Mouse (Mus musculus): ENCODE measurements around the gene Nqo2.
"Not testable (repeated sequence)": the region's sequence is repeated elsewhere in the genome, so short reads cannot be mapped to it uniquely, and the experiment has no call there.

The Nqo2 gene

DNA sequence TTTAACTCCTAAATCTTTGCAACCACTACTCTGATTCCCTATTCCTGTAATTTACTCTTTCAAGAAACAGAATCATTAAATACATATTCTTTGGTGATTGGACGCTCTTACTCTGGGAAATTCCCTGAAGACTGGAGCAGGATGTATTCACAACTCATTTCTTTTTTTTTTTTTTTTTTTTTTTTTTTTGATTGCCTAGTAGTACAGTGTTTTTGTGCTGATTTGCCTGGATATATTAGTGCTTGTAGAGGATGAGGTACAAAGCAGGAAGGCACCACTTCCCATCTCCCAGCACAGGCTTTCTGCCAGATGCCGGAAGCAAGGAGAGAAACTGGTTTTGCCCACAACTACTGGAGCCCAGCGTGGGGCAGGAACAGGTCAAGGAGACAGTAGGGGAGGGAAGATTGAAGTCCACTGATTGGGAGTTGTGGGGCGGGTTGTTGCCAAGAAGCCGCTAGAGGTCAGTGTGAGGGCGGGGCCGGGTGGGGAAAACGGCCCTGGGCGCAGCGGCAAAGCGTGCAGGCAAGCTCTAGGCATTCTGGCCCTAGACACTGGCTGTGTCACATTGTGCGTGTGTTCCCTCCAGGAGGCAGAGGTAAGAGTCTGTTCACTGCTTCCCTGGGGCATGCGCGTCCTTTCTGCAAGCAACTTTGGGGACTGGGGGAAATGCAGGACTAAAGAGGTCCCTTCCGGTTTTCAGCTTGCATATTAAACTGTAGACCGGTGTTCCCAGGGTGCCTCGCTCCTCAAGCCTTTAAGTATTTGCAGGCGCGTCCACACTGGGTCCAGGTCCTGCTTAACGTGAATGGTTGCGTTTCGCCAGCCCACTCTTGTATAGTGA lies at the start of gene Nqo2:
Gene Nqo2, plus strand, starts transcription at position 482 of the 841 bp plus-strand sequence.
- DNase-seq: peak; percentile 27 to 48

DNA sequence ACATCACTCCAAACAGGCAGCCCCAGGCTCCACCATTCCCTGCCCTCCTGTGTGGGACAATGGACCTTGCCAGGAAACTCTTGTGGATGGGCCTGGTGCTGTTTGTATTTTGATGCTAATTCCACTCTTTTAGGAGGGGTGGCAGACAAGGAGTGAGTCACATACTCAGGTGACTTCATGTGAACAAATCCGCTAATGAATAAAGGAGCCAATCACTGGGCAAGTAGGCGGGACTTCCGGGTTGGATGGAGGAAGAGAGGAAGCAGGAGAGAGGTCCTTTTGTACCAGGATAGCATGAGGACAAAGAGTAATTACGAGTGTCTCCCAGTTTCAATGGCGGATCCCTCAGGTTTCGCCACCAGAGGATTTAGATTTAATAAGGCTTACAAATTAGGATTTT lies 43.4 kb upstream of the Nqo2 start:
- DNase-seq: no peak

DNA sequence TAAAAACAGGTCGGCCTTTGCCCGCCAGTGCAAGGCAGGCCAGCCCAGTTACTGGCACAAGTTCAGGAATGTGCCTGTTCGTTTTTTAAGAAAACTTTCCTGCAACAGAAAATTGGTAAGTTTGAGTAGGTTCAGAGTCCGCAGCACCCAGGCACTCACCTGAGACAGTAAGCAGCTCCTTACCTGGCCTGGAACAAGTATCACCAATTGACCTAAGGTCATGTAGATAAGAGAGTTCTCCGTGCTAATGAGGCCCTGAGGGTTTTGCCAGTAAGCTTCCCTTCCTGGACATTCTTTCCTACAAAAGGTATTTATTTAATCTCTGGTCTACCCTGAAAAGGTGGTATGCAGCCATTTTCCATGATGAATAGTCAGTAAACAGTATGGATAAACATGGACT lies 42.8 kb upstream of the Nqo2 start:
- DNase-seq: no peak

DNA sequence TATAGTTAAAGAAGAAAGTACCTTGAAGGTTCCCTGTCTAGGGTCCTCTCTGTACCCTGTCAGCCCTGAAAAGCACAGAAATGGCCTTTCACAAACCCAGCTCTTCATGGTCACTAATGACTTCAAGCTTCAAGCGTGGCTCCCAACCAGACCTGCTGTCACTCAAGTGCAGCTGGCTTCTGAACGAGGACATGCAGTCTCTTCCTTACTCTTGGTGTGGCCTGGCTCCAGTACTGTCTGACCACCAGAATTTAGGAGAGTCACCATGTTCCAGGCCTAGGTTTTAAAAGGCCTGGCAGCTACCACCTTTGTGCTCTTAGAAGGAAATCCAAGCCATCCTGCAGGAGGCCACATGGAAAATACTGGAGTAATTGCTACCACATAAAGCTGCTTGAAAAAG lies 34.2 kb upstream of the Nqo2 start:
- no peak for DNase-seq

DNA sequence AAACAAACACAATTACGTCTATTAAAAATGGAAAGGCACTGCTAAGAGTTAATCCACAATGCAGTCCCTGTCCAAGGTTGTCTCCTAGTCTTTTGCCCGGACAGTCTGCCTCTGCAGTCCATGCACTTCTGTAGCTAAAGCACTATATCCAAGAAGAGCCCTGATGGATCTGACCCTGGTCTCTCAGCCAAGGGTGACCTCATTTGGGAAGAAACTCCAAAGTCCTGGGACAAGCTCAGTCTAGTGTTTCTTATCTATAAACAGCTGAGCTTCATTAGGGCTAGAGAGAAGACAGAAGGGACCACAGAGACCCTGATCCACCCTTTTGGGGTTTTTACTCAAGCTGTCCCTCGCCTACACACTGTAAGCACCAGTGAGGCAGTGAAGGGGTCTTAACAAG lies 33.6 kb upstream of the Nqo2 start:
- no peak for DNase-seq

DNA sequence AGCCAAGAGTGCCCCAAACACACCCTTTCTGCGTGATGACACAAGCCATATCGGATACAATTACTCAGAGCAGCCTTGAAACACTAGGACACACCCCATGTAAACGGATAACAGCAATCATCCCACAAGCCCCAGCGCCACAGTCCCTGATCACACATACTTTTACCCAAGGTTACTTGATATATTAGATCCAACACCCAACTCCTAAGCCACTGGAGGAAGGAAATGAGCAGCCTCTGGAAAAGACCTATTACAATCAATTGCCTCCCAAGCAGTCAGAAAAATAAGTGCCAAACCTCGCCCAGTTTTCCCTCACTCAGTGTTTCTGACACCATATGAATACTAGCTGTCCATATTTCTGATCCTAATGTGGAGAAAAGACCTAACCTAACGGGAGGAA lies 29.7 kb upstream of the Nqo2 start:
- no peak for DNase-seq

DNA sequence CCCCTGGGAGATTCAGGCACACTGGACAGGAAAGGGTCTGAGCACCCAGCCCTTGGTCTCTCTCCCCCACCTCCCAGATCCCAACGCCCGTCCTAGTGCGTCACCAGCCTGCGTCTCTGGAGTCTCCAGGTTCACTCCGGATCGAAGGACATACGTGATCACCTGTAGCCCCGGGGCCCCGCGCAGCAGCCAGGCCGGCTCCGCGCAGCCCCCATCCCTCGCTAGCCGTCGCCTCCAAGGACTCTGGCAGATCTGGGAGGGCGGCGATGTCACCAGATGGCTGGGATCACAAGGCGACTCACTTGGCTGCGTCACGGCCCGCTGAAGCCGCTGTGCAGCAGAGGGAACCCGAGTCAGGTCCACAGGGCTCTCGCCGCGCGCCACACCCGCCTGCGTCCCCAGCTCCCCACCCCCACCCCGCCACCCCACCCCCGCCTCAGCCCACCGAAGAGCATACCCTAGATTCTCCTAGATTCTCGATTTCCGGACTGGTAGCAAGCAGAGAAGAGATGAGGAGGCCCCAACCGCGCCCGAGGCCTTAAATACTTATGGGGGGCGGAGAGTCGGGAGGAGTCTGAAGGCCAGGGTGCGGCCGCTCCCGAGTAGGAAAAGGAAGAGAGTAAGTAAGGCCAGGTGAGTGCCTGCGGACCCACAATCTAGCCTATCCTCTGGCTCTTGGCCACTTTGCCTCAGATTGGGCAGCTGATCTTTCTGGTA lies 28.9 kb upstream of the Nqo2 start:
- DNase-seq: peak in 1 of 2 experiments; percentile 12

DNA sequence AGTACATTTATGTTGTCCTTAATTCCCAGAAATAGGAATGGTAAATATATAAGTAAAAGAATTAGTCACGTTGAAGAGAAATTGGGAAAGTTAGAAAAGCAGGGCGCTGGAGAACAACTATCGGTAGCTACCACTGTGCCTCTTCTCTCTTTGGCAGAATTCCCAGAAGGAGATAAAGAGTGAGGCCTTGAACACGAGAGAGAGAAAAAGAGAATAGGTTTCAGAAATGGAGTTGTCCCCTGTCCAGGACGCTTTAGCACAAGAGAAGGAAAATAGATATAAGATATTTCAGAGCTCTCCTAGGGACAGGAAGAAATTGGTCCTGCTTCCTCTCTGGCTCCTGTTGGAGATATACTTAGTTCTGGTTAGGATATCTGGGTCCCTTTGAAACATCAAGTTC lies 27.3 kb upstream of the Nqo2 start:
- DNase-seq: no peak

DNA sequence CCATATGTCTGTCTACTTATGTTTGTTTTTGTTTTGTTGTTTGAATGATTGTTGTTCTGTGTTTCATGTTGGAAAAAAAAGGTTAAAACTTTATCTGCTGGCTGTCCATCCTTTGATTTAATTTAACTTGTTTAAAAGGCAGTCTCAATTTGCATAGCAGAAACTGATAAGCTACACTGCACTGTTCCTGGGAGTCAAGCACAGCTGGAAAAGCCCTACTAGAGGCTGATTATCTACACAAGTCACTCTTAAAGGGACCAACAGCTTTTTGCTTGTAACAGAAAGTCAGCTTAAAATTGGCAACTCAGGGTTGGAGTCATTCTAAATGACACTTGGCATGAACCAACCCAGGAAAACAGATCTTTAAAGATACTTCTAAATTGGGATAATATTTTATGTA lies 26.9 kb upstream of the Nqo2 start:
- DNase-seq: not testable (repeated sequence)

DNA sequence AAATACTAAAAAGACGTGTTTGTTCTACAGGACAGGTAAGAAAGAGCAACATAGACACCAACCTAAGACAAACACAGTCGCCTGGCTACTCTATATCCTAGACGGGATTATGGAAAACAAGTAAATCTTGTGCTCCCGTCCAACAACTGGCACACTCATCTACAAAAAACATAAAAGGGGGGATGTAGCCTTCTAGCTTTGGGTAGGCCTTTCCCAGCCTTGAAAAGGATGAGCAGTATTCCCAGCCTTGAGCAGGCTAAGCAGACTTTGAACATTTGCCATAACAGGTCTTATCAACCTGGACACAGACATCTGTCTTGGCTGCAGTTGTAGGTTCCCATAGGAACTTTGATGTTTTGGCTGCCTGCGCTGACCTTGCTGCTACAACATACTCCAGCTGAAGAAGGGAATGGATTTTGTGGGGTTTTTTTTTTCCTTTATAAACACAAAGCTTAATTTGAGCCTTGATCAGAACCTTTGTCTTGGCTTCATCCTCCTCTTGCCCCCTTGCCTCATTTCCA lies 23.1 kb upstream of the Nqo2 start:
- no peak for DNase-seq

DNA sequence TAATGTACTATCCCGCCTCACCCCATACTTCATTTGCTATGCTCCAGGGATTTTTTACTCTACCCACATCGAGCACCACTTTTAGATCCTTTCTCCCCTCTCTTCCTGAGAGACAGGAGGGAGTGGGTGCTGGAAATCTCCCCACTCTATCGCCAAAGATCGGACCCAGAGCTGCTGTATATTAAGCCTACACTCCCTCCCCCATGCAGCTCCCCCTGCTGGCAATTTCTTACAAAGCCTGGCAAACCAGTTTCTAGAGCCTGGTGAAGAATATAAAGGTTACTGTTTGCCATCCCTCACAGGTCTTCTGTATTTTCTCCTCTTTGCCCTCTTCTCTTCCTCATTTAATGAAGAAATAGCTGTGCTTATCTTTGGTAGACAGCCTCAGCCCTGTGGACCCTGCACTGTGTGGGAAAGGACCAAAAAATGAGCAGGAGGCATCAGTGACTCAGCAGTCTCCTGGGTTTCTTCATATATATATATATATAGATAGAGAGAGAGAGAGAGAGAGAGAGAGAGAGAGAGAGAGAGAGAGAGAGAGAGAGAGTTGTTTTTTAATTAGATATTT lies 22.2 kb upstream of the Nqo2 start:
- peak in 1 of 2 experiments; percentile 12 for DNase-seq

DNA sequence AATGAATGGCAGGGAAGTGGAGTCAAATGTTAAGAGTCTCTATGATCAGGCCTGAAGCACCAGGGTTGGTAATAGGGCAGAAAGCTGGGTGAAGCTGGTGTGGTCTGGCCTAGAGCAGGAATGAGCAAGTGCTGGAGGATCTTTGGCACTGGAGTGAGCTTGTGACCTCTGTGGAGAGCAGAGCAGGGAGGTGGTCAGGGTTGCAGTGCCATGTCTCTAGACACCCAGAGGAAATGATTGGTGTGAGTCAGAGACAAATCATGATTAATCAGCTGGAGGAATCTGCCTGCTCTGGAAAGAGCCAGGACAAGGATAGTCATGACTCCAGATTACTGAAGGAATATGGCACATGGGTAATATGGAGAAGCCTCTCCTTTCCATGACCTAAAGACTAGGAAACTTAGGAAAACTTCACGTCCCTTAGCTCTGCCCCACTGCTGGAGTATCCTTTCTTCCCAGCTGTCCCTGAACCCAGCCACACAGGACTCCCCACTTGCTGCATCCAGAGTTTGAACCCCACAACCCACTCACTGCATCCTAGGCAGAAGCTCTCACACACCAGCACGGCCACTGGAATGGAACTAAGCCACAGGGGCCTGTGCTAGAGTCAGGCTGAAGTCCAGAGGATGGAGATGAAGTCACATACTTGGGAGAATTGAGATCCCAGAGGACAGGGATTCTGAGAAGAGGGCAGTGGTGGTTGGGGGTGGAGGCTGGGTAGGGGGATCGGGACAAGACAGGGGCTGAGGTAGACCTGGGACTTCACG lies 13.0 kb upstream of the Nqo2 start:
- no peak for DNase-seq

DNA sequence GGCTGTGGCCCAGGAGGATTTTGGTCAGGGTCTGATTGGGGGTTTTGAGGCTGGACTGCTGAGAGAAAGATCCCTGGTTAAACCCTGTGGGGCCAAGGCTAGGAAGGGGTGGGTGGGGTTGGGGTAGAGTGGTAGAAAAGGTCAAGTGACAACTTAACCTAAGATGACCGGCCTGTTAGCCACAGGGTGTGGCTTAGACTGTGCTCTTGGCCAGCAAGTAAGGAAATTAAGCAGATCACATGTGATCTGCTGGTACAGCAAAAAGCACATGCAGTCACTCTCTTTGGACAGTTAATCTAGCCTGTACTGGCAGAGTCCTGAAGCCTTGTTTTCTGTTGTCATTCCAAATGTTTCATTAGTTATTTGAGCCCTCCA lies 12.4 kb upstream of the Nqo2 start:
- no peak for DNase-seq

DNA sequence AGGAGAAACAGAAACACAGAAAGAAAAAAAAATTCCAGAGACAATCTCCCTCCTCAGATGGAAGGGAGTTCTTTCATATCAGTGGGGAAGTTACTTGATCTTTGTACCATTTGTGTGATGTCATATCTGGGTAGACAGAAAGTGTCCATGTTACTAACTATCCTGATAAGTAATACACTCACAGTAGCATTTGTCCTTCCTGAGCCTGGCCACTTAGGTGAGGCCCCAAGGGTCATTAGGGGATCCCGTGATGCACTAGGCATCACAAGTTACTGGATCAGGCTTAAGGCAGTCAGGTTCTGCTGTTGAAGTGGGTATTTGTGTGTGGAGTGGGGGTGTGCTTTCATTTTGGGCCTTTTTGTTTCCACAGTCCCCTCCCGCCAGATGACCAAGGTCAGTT lies 11.5 kb upstream of the Nqo2 start:
- DNase-seq: no peak

DNA sequence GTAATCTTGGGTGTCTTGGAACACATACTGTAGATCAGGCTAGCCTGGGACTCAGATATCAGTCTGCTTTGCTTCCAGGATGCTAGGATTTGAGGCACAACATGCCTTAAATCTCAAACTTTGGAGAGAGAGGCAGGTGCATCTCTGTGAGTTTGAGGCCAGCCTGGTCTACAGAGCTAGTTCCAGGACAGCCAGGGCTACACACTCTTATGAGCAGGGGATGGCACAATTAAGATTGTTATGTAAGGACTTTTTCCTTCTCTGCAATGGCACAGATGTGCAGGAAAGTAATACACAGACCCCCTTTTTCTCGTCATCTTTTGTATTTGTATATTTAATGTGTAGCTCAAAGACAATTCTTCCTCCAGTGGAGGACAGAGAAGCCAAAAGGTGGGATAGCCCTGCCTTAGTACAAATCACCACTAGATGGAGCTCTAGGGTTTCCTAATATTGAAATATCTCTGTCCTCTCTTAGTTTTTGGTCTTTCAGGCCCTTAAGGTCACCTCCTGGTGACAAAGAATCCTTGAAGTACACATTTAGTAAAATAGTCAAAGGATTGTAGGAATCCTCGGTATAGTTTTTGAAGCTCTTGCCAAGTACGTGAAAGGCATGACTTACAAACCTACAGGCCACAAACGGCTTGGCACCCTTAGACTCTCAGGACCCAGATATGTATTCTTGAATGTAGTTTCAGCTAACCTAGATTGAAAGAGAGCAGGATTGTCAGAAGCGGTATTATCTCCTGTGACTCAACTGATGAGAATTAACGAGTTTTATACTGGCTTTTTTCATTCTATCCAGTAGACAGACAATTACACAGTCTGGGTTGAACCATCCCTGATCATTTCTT lies 7.7 kb upstream of the Nqo2 start:
- DNase-seq: no peak

DNA sequence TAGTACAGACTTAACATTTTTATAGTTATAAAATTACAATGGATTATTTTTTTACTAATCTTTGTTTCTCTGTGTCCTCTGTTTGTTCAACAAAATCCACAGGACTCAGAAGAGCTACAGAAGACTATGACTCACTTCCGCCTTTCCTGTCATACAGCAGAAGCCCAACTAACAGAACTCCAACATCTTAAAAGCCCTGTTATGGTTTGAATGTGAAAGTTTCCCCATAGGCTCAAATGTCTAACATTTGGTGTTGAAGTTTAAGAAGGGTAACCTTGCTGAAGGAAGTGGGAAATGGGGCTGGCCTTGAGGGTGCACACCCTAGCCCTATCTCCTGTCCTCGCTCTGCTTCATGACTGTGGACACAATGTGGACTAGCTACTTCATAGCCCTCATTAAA lies 4.7 kb upstream of the Nqo2 start:
- DNase-seq: no peak

DNA sequence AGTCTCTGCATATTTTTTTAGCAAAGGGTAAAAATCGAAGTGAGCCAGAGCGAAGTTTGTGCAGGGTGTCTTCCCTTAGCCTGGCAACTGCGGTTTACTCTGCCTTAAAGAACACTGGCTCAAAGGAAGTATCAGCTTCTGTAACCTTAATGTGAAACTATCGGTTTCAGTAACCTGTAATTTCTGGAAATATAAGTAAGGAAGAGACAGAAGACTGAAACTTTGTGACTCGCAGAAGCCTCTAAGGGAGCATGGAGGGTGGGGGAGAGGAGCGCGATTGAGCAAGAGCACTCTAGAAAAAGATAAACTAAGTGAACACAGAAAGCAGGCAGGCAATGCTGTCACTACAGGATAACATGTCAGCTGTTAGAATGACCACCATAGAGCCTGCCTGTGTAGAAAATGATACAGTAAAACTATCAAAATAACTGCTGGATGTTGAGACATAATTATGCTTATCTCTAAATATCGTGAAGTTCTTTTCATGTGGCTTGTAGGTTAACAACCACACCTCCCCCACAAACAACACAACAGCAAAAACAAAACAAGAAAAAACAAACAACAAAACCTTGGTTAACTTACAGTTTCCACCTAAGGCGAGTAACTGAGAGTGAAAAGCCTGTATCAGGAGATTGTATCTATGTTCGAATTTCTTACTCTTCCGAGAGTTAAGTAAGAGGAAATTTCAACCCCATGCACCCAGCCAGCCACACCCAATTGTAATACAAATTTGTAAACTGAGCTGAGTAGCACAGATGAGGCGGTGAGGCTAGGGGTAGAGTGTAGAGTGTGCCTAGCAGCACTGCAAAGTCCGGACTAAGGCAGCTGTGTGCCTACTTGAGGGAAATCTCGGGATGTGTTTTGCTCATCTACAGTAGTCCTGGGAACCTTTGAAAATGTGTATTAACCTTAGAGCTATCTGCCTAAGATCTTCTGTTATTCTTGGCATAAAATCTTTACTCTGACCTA lies 853 bp downstream of the Nqo2 start:
- DNase-seq: no peak

DNA sequence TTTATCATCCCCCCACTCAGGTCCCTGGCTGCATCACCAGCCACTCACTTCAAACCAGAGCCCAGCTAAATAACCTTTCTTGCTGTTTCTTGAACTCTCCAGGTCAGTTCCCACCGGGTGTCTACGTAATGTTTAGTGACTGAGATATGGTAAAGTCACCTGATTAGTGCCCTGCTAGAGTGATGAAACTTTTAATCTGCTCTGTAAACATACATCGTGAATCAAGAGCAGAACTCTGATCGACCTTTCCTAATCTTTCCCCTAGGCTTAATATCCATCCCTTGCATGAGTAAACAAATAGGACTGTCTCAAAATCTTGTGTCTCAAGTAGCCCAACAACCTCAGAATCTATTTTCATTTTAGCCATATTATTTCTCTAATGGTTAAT lies 1.5 kb downstream of the Nqo2 start:
- no peak for DNase-seq

DNA sequence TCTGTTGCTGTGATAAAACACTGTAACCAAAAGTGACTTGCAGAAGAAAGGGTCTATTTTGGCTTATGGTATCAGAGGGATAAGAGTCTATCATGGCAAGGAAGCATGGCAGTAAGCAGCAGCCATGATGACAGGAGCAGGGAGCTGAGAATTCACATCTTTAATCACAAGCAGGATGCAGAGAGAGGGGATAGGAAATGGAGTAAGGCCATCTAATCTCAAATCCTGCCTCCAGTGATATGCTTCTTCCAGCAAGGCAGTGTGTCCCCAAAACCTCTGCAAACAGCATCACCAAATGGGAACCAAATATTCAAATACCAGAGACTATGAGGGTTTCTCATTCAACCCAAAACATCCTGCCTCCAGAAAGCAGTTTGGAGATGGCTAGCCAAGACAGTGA lies 2.1 kb downstream of the Nqo2 start:
- no peak for DNase-seq

DNA sequence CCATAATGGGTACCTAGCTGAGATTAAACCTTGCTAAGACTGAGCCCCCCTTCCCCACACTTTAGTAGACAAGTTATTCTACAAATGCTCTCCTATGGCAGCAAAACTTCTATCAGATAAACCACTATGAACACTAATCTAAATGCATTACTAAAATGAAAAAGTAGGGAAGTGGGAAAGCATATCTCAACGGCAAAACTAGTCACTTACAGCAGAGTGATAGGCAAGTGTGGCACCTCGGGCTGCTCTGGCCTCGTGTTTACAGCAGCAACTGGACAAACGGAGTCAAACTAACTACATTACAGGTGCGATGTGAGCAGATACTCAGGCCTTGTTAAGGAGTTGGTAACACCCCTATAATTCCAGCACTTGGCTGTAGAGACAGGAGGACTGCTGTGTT lies 25.1 kb downstream of the Nqo2 start:
- DNase-seq: no peak

DNA sequence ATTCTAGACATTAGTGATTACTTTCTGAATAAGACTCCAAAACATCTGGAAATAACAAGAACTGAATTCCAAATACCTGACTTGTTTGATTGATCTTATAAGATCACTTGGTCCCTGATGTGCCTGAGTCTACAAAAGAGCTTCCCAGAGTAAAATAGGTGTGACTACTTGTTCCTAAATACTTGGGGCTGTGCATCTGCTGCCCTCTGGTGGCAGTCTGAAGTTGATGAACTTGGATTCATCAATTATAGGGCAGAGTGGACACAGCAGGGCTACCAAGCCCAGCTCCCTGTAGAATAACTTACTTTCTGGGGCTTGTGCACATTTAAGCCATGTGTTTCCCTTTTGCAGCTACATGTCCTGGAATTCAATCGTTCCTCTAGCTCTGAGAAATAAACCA lies 30.7 kb downstream of the Nqo2 start:
- peak; percentile 20 to 68 for DNase-seq
